Mouse (Mus musculus) midbrain, embryonic 11.5 days (tissue): ENCODE results near the gene 1700017B05Rik. TPM values are rescaled to one million over a fixed set of nuclear protein-coding genes. Genes with fewer than 3 reads are reported as not detected.

ENCODE experiments used
- ATAC-seq: fragments of 200-750 bp; cut with Nextera tagmentation; 2 replicates; pipeline ENCODE4 v1.8.0; 2017; ENCODE audit warnings: moderate TSS enrichment, moderate library complexity; ENCODE audit not compliant: low FRiP score
- DNase-seq: peaks from one replicate; pipeline ENCODE4 v3.0.0; 2015; ENCODE audit warnings: low spot score; ENCODE audit errors: missing footprints
- H3K27ac ChIP-seq: fragments of 300-500 bp; sonication (generic); 2 replicates; pipeline ENCODE4 v1.5.1; 2014; ENCODE audit warnings: low read depth, low read length
- H3K27me3 ChIP-seq: fragments of 300-500 bp; sonication (generic); 2 replicates; pipeline ENCODE4 v1.6.1; 2014; ENCODE audit warnings: mild to moderate bottlenecking, low read length, moderate library complexity, mixed read lengths; ENCODE audit not compliant: control insufficient read depth, insufficient read depth
- H3K36me3 ChIP-seq: fragments of 300-500 bp; sonication (generic); 2 replicates; pipeline ENCODE4 v1.6.1; 2014; ENCODE audit warnings: mild to moderate bottlenecking, low read length, moderate library complexity, mixed read lengths; ENCODE audit not compliant: control insufficient read depth, insufficient read depth
- H3K4me1 ChIP-seq: fragments of 300-500 bp; sonication (generic); 2 replicates; pipeline ENCODE4 v1.6.1; 2014; ENCODE audit warnings: low read length; ENCODE audit not compliant: control insufficient read depth, insufficient read depth
- H3K4me2 ChIP-seq: fragments of 300-500 bp; sonication (generic); 2 replicates; pipeline ENCODE4 v1.6.1; 2014; ENCODE audit warnings: mild to moderate bottlenecking, moderate library complexity
- H3K4me3 ChIP-seq: fragments of 300-500 bp; sonication (generic); 2 replicates; pipeline ENCODE4 v1.5.1; 2014; ENCODE audit warnings: low read depth, low read length
- H3K9ac ChIP-seq: fragments of 300-500 bp; sonication (generic); 2 replicates; pipeline ENCODE4 v1.6.1; 2014; ENCODE audit warnings: low read length
- H3K9me3 ChIP-seq: fragments of 300-500 bp; sonication (generic); 2 replicates; pipeline ENCODE4 v1.6.1; 2016; ENCODE audit warnings: low read length; ENCODE audit not compliant: control insufficient read depth
- WGBS: fragments of 180-500 bp; shearing (Covaris S2); extraction: QIAGEN DNeasy Blood & Tissue Kit; methylation state at CpG from one replicate; pipeline ENCODE4 v1.1.7; 2014; 5-methylcytosine and 5-hydroxymethylcytosine counted together
- polyA plus RNA-seq: library from polyadenylated mRNA; unstranded; fragments of >200 nt; fragmentation: Nextera tagmentation; extraction: Ambion mirVana; gene quantifications from 2 replicates; pipeline ENCODE4 v1.2.1, GENCODE M21; 2014

Gene 1700017B05Rik
- polyA plus RNA-seq, 1 experiment from 2014 or later = 9.3 TPM

DNA sequence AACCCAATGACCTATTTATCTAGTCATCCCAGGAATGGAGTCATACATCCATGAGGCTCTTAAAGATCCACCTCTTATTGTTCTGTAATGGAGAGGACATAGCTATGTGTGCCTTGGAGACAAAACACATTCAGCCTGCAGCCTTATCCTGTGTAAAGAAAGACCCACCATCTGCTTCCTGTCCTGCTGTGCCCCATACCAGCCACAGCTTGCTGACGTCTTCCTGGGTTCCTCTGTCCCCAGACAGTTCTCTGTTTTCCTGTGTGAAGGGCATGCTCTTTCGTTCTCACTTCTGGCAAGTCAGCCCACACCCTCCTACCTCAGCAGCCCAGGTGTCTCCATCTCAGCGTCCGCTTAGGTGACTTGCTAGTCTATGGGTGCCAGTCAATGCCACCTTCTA is 15.9 kb upstream of the 1700017B05Rik start:
- WGBS = 69% methylated on average over 4 of the region's 4 CpGs
- H3K27ac ChIP-seq = no peak overlapping the region
- no peak overlapping the region for H3K4me3 ChIP-seq
- H3K4me1 ChIP-seq = no peaks in the 10 kb centered on the region; the same call in none of the 2 replicates
- no peaks in the 10 kb centered on the region for H3K36me3 ChIP-seq
- H3K27me3 ChIP-seq = no peaks in the 10 kb centered on the region
- ATAC-seq = no peak
- DNase-seq = no peak
- no peak overlapping the region for H3K9ac ChIP-seq
- H3K9me3 ChIP-seq = no peaks in the 10 kb centered on the region
- H3K4me2 ChIP-seq = no peak overlapping the region

DNA sequence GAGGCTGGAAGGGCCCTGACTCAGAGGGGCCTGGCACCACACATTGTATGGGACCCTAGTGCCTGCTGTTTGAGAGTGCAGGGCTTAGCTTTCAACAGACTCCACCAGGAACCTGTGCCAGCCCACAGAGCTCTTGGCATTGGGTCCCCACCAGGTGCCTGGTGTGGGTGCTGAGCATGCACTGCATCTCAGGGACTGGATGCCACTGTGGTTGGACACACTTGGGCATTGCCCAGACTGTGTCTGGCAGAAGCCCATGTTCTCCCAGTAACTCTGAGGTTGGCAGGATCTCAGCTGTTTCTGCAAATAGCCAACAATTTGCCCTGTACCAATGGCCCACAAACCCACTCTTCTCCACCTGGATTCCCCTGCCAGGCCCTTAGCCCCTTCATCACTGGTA is 13.9 kb upstream of the 1700017B05Rik start:
- Histone ChIP-seq H3K4me1 (no peaks in the 10 kb centered on the region; the same call in 1 of the 2 replicates), H3K27me3 (no peaks in the 10 kb centered on the region), H3K36me3 (no peaks in the 10 kb centered on the region), H3K9me3 (no peaks in the 10 kb centered on the region), H3K9ac (no peak overlapping the region), H3K4me2 (no peak overlapping the region), H3K4me3 (no peak overlapping the region), H3K27ac (no peak overlapping the region)
- DNase-seq (no peak), ATAC-seq (no peak)

DNA sequence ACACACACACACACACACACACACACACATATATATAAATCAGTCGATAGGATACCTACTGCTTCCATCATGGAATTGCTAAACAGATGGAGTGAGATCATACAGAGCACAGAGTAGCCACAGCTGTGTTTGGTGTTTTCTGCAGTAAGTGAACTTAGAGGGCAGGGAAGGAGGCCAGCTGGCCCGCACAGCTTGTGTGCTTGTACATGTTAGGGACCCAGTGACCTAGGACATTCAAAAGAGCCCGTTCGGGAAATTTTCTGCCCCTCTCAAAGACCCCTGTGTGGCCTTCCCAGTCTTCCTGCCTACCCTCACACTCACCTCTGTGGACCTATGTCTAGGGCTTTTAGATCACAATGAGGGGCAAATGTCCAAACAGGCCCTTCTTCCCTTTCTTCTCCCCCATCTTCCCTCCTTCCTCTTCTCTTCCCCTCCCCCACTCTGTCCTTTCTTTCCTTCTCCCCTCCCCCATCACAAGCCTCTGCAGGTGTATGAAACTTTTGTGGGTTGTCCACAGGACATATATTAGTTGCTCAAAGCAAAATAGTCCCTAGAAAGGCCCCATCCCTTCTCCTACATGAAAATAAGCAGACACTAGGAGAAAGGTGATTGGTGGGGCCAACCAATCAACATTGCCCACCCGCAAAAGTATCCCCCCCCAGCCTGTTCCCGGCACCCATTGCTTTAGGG is 11.5 kb upstream of the 1700017B05Rik start:
- no peak overlapping the region for H3K9ac ChIP-seq
- no peaks in the 10 kb centered on the region for H3K27me3 ChIP-seq
- no peak overlapping the region for H3K27ac ChIP-seq
- WGBS = 30% methylated on average over 6 of the region's 6 CpGs
- H3K36me3 ChIP-seq = no peaks in the 10 kb centered on the region
- no peaks in the 10 kb centered on the region for H3K9me3 ChIP-seq
- no peak overlapping the region for H3K4me2 ChIP-seq
- H3K4me1 ChIP-seq = 0 out of 2 replicates have a peak, but pooled peaks cover under 1% of the 10 kb centered on the region
- no peak overlapping the region for H3K4me3 ChIP-seq
- DNase-seq (no peak), ATAC-seq (no peak)

DNA sequence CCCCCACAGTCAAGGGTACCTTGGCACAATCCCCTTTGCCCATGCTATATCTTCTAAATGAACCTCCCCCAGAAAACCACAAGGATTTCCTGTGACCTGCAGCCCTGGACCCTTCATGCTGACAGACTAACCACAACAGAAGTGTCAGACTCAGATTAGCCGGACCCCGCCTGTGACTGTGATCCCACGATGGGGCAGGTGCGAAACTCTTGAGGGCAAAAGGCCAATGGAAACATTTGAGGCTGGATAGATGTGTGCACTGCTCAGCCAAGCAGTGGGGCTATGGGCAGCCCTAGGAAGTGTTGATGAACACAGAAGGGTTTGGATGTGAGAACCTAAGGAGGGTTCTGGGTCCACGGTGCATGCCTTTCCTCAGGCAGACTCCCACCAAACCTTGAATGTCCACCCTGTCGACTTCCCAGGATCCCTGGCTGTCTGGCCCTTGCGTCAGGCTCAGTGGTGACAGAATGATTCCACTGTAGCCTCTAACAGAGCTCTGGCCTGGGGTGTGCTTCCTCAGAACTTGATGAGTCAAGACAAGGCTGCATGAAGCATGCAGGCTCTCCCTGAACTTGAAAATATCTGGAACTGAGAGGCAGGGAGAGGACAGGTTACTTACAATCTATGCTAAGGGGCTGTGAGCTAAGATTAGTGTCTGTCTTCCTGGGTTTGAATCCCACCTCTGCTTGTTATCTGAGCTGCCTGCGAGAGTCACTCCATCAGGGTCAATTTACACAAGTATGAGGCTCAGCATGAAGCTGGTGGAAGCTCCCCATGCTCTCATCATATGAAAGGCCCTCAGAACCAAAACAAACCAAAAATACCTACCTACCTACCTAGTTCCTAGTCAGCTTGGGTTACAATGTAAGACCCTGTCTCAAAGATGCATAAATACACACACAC is 10.7 kb upstream of the 1700017B05Rik start:
- H3K27me3 ChIP-seq = no peaks in the 10 kb centered on the region
- 65% methylated on average over 8 of the region's 8 CpGs for WGBS
- no peak overlapping the region for H3K4me3 ChIP-seq
- H3K9ac ChIP-seq = no peak overlapping the region
- H3K4me2 ChIP-seq = no peak overlapping the region
- ATAC-seq = no peak
- no peaks in the 10 kb centered on the region for H3K36me3 ChIP-seq
- H3K4me1 ChIP-seq = 0 out of 2 replicates have a peak, but pooled peaks cover 2% of the 10 kb centered on the region
- H3K27ac ChIP-seq = no peak overlapping the region
- no peak for DNase-seq
- no peaks in the 10 kb centered on the region for H3K9me3 ChIP-seq

DNA sequence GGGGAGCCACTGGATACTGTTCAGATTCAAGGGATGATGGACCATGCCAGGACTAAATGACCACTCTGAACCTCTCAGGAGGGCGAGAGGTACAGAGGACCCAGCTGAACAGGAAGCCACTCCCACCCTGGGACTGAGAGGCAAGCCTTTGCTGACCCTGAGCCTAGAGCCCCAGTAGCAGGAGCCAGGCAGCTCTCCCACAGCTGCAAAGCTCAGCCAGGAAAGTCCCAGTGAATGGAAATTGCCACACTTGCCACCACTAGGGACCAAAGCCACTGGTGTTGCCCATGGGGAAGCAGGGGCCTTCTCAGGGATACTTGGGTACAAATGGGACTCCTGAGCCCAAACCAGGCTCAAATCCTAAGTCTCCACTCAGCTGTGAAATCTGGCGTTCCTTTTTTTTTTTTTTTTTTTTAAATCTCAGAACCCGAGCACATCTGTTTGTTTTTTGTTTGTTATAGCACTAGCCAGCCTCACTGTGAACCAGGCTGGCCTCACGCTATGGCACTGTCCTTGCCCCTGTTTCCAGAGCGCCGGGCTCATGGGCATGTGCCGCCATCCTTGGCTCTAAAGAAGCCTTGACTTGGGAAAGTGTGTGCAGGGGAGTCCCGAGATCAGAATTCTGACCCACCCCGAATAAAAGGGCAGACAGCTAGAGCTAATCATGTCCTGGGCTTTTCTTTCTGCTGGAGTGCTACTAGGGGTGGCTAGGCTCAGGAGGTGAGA is 9.6 kb upstream of the 1700017B05Rik start:
- Histone ChIP-seq H3K4me2 (no peak overlapping the region), H3K27me3 (no peaks in the 10 kb centered on the region), H3K9ac (no peak overlapping the region), H3K36me3 (no peaks in the 10 kb centered on the region), H3K27ac (no peak overlapping the region), H3K4me1 (peaks cover 8% of the 10 kb centered on the region), H3K9me3 (no peaks in the 10 kb centered on the region), H3K4me3 (no peak overlapping the region)
- no peak for DNase-seq
- no peak for ATAC-seq
- 43% methylated on average over 9 of the region's 9 CpGs for WGBS

DNA sequence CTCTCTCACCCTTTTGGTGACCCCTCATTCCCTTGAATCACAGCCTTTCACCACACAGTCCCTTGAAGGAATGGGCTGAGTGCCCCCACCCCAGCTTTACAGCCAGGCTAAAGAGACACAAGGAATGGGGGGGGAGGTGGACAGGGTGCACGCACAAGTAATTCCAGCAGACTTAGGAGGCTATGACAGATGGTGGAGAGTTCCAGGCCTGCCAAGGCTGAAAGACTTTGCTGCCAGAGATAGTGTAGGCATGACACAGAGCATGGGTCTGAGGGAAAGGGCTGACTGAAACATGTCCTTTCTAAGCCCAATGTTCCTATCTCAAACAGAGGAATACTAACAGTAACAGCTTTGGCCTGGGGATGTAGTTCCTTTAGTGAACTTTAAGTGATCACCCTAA is 8.7 kb upstream of the 1700017B05Rik start:
- Histone ChIP-seq H3K9ac (no peak overlapping the region), H3K9me3 (no peaks in the 10 kb centered on the region), H3K27ac (no peak overlapping the region), H3K36me3 (no peaks in the 10 kb centered on the region), H3K4me3 (no peak overlapping the region), H3K4me2 (no peak overlapping the region), H3K27me3 (no peaks in the 10 kb centered on the region), H3K4me1 (peaks cover 9% of the 10 kb centered on the region)
- WGBS = 76% methylated on average over 1 of the region's 1 CpGs
- DNase-seq (no peak), ATAC-seq (no peak)

DNA sequence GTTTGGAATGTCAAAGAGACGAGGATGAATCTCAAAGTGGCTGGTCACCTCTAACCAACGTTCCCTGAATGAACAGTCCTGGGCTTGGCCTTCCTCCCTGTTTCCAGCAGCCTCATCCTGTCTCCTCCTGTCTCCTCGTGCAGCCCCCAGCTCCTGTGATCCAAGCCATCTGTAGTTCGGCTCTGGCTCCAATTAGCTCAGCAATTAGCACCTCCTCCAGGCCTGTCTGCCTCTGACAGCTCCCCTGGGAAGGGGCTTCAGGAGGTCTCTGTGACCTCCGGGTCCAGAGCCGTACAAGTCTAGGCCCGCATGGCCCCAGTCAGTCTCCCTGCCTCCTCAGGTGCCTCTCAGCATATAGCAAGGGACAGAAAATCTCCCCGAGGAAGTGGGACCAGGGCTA is 8.0 kb upstream of the 1700017B05Rik start:
- DNase-seq (peak; percentile 81), ATAC-seq (peak; percentile 35; the same call in 1 of the 2 replicates)
- Histone ChIP-seq H3K4me1 (peaks cover 9% of the 10 kb centered on the region), H3K27me3 (no peaks in the 10 kb centered on the region), H3K9ac (no peak overlapping the region), H3K36me3 (no peaks in the 10 kb centered on the region), H3K9me3 (no peaks in the 10 kb centered on the region), H3K4me2 (no peak overlapping the region), H3K27ac (no peak overlapping the region), H3K4me3 (no peak overlapping the region)
- 48% methylated on average over 8 of the region's 8 CpGs for WGBS

DNA sequence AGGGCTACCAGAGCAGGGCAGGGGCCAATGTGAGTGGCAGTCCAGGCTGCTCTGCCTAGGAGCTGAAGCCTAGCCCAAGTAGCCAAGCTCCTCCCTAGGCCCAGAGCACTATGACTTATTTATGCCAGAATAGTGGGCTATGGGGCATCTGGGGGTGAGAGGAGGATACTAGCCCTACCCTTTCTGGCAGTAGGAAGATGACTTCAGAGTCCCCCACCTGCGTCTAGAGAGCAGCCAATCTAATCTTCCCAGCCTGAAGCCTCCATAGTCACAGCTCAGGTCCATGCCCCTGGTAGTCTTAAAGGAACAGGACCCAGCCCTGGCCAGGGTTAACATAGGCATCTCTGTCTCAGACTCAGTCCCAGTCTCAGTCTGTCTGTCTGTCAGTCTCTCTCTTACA is 7.0 kb upstream of the 1700017B05Rik start:
- peak; percentile 68 for DNase-seq
- no peak overlapping the region for H3K4me2 ChIP-seq
- H3K27ac ChIP-seq = no peak overlapping the region
- H3K36me3 ChIP-seq = no peaks in the 10 kb centered on the region
- no peak overlapping the region for H3K9ac ChIP-seq
- H3K4me1 ChIP-seq = peaks cover 9% of the 10 kb centered on the region
- H3K9me3 ChIP-seq = no peaks in the 10 kb centered on the region
- no peaks in the 10 kb centered on the region for H3K27me3 ChIP-seq
- 38% methylated on average over 1 of the region's 1 CpGs for WGBS
- no peak for ATAC-seq
- no peak overlapping the region for H3K4me3 ChIP-seq

DNA sequence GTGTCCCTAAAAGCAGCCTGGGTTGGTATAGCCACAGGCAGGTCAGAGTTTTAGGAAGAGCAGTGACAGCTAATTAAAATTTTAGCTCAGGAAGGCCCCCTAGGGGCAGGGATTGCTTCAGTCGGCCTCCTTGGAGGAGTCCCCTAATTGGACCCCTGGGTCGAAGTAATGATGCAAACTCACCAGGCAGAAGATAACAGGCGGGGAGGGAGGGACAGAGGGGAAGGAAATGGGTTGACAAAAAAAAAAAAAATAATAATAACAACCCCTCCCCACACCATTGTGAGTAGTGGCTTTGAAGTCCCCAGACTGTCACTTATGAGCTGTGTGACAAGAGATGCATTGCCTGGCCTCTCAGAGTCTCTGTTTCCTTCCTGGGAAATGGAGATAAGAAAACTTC is 6.2 kb upstream of the 1700017B05Rik start:
- no peak overlapping the region for H3K4me2 ChIP-seq
- WGBS = 18% methylated on average over 3 of the region's 3 CpGs
- no peak overlapping the region for H3K9ac ChIP-seq
- no peaks in the 10 kb centered on the region for H3K9me3 ChIP-seq
- H3K27ac ChIP-seq = no peak overlapping the region
- H3K4me3 ChIP-seq = no peak overlapping the region
- H3K4me1 ChIP-seq = peaks cover 9% of the 10 kb centered on the region
- no peaks in the 10 kb centered on the region for H3K27me3 ChIP-seq
- DNase-seq (peak; percentile 81), ATAC-seq (no peak)
- H3K36me3 ChIP-seq = no peaks in the 10 kb centered on the region
